Mouse (Mus musculus): ENCODE measurements at regions not wholly inside any gene's neighbourhood (a gene's known extent, or its start where the extent isn't known, plus 50 kb on each side); places are given as distances from the start of the nearest gene placed in this dataset.

DNA sequence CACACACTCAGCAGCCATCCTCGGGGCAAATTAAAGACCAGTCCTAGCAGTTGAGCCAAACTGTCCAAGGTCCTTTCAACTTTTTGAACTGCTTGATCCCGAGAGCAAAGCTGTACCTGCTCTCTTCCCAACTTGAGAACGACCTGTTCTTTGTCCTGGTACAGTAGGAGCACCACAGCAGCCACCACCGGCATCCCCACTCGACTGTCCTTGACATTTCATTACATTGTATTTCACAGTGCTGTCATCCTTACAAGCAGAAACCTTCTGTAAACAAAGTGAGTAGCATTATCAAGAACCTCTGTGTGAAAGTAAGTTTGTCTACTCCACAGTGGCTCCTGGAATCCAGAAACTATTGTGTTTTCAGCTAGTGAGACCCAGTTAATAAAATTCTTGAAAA, 240.2 kb upstream of the Zfp462 start:
- DNase-seq: no peak

GRCm38 (mm10) chr4:54709751-54710150, 235.1 kb upstream of the Zfp462 start:
- no peak for DNase-seq

DNA sequence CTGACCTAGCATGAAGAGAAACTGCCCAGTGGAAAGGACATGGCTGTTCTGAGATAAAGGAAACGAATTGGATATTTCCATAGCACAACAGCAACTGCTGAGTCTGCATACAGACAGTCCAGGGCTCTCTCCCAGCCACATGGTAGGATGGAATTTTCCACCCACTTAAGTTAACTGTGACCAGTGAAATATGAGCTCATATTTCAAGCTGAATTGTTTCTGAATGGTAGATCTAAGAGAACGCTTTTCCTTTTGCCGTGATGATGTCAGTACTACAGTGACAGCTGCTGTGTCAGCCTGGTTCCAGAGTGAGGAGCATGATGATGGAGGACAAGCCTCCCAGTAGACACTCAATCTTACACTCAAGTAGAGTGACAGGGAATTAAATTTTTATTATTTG, 231.9 kb upstream of the Zfp462 start:
- no peak for DNase-seq

DNA sequence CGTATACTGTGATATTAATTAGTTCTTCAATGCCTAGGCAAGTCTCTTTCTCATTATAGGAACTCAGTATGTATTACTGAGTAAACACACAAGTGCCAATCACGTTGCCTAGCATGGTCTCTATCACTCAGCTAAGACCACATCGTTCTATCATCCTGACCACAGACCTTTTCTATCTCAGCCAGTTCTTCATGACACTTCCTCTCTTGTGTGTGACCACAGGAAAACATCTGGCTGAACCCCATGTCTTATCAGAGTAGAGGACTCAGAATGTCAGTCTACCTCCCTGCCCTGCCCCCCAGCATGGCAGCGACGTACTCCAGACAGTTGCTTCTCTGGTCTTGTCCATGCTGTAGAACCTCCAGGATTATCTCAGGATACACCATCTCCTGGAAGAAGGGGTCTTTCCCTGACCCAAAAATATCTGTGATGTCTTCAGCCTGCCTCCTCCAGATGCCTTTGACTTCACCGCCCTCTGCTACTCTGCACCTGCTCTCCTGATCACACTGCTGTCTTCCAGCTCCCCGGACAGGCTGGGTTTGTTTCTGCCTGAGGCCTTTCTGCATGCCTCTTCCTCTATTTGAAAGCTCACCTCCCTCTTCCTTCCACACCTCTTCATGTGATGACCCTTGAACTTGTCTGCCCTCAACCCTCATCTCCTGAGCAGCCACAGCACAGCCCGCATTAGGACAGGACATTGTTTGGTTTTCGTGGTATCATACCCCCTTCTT, 230.1 kb upstream of the Zfp462 start:
- no peak for DNase-seq

DNA sequence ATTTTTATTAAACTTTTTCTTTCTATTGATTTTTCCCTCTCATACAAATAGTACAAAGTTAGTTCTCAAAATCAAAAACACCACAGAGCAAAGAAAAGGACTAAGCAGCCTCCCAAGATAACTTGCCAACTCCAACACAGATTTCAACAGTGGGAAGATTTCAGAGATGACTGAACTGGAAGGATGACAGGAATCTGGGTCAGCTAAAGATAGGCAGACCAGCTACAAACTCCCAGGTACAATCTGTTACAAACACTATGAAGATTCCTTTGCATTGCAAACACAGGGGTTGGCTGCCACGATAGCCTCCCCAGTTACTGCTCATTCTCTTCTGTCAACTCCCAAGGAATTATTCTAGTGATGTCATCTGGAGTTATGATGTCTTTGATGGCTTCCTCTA, 226.8 kb upstream of the Zfp462 start:
- DNase-seq: no peak

GRCm38 (mm10) chr4:54739001-54739400, 205.8 kb upstream of the Zfp462 start:
- no peak for DNase-seq

GRCm38 (mm10) chr4:54751458-54751857, 193.4 kb upstream of the Zfp462 start:
- no peak for DNase-seq

DNA sequence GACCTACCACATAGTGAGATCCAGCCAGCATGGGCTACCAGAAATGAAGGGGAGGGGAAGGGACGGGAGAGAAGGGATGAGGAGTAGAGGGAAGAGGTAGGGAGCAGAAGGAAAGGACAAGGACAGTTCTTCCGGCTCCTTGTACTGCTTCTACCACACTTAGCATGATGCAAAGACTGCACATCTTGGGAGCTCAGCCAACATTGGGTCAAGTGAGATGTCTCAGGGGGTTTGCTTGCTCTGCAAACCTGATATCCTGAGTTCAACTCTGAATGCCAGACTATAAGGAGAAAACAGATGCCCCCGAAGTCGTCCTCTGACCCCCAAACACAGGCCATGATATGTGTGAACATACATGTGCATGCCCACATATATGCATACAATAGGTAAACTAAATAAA, 188.4 kb upstream of the Zfp462 start:
- DNase-seq: no peak

DNA sequence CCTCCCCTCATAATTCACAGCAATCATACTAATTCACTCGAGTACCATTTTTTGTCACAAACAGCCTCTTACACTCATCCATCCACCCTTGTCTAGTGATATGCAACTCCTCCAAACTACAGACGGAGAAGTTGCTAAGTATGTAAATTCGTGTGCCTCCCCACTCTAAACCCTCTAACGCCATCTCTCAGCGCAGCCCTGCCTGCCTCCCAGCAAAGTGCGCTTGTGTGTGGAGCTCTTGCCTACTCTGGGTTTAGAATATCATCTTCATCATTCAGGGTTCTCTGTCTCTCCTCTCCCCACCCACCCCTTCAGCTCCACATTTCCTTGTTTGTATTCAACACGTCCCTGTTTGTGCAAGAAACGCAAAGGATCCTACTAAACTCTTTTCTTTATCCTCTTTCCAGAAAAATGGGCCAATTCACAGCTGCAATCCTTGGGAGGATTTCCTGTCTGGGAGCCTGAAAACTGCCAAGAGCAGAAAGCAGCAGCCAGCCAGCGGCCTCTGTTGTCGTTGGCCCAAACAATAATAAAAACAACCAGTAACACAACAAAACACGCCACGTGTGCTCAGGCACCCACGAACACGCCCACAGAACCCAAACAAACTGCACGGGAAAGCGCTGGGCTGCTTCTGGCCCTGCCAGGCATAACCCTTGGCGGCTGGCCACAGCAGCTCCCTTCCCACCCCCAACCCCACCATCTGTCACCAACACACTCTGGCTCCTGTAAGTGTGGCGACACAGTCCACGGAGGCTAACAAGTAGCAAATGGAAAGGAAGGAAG, 186.9 kb upstream of the Zfp462 start:
- DNase-seq: peak; percentile 51

GRCm38 (mm10) chr4:54758501-54758829, 186.4 kb upstream of the Zfp462 start:
- DNase-seq: no peak

GRCm38 (mm10) chr4:54761257-54761656, 183.6 kb upstream of the Zfp462 start:
- DNase-seq: no peak

GRCm38 (mm10) chr4:54765045-54765444, 179.8 kb upstream of the Zfp462 start:
- DNase-seq: no peak

DNA sequence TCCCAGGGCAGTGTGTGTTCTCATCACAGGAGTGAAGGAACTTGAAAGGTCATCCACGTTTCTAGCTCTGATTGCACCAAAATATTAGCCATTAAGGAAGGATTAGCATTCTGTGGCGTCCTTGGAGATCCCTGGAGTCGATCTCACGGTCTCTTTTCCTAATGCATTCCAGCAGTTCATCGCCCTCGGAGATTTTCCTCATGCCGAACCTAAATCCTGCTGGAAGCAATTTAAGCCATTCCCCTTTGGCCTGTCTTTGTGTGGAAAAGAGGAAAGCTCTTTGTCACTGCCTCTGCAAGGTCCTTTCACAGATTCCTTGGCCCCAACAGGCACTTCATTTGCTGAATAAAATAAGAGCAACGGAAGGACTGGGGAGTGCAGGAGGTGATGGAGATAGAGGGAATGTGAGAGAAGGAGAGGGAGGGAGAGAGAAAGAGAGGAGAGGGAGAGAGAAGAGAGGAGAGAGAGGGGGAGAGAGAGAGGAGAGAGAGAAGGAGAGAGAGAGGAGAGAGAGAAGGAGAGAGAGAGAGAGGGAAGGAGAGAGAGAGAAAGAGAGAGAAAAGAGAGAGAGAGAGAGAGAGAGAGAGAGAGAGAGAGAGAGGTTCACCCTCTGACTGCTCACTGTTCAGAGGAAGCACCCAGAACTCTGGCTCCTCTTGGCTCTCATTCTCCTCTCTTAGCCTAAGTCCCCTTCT, 177.2 kb upstream of the Zfp462 start:
- no peak for DNase-seq

GRCm38 (mm10) chr4:54768836-54769235, 176.0 kb upstream of the Zfp462 start:
- DNase-seq: no peak

- DNase-seq: peak; percentile 50
Observed at GRCm38 (mm10) chr4:54774066-54774465, 170.8 kb upstream of the Zfp462 start.

DNA sequence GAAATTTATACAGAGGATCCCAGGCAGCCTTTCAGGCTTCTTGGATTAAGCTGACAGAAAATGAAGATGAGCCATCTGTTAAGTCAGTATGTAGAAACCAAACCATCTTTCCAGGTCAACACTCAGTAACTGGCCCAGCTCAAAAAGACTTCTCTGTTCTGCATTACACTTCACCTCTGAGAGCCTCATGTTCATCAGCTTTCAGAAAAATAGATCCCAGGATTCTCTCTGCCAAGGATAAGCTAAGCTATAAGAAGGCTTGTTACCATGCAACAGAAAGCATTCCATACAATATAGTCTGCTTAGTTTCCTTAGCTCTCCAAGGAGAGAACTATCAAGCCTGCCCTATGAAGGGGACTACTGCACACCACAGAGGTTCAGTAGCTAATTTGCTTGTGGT, 170.1 kb upstream of the Zfp462 start:
- DNase-seq: no peak

DNA sequence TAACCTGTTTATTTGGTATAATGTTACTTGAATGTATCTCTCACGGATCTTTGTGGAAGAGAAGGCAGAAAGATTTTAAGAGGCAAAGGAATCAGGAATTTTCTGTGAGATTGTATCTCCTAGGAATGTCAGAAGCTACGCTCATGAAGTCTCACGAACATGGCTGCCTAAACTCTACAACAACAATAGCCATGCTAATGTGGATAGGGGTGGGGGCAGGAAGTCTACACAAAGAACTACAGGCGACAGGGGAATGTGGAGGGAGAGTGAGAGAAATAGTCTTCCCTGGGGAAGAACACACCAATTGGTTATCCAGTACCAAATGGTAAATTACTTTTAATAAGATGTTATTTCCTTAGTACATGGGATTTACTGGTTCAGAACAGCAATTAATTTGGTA, 164.3 kb upstream of the Zfp462 start:
- DNase-seq: no peak

- no peak for DNase-seq
Observed at GRCm38 (mm10) chr4:54791217-54791742, 153.6 kb upstream of the Zfp462 start.

DNA sequence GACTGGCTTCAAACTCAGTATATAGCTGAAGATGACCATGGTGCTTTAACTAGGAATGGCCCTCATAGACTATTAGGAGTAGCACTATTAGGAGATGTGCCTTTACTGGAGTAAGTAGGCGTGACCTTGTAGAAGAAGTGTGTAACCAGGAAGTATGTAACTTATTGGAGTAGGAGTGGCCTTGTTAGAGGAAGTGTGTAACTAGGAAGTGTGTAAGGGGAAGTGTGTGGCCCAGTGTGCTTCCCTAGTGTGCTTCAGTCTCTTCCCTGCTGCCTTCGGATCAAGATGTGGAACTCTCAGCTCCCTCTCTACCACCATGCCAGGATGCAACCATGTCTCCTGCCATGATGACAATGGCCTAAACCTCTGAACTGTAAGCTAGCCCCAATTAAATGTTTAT, 151.0 kb upstream of the Zfp462 start:
- no peak for DNase-seq

DNA sequence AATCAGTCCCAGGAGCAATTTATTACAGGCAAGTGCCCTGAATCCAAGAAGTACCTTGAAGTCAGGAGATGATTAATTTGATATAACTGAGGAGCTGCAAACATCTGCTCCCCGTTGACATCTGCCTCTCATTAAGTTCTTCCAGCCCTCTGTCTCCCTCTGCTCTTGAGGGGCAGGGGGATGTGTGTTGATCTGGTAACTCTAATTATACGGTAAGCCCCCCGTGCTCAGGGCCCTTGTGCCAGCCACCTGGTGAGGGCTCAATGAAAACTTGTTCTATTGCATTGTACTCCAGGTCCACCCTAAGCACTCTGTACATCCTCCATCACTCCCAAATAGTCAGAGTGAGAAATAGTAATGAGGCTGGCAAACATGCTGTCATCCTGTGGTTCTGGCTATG, 149.6 kb upstream of the Zfp462 start:
- DNase-seq: no peak

GRCm38 (mm10) chr4:54798523-54798922, 146.3 kb upstream of the Zfp462 start:
- DNase-seq: no peak

DNA sequence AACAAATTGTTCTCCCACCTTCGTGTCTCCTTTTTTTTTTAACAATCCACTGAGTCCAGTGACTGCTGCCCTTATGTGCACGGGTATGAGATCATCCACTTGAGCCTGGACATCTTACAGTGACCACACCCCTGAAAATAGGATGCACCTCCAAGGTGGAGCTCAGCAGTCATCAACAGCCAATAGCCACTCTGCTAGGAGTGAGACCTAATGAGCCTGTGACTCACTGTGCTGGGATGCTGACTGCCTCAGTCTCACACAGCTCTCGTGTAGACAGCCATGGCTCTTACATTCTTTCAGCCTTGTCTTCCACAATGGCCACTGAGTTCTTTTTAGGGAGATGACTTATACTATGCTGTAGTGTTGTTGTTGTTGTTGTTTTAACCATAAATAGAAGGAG, 133.7 kb upstream of the Zfp462 start:
- no peak for DNase-seq

- no peak for DNase-seq
Observed at GRCm38 (mm10) chr4:54812740-54813634, 131.9 kb upstream of the Zfp462 start.
